Mouse (Mus musculus) regulatory T cell (primary cell): ENCODE results near the gene H3f3a.
"Not testable (repeated sequence)": the region's sequence is repeated elsewhere in the genome, so short reads cannot be mapped to it uniquely, and the experiment has no call there.

Experiments used
- in situ Hi-C: fragments of 300-600 bp; cut with MboI, MseI; formaldehyde crosslinking; loops from one replicate; pipeline ENCODE4 v1.15.1; 2025; ENCODE audit warnings: high pct_unique_total_duplicates

Gene H3f3a

GRCm38 (mm10) chr1:180813885-180814740 is at the start of gene H3f3a:
Gene H3f3a, minus strand, starts transcription at chr1:180813943.
- in situ Hi-C loops = no loop called here

- in situ Hi-C loops = no loop called here
Observed at GRCm38 (mm10) chr1:180860030-180860429, 46.3 kb upstream of the H3f3a start.

- in situ Hi-C loops = no loop called here
Observed at GRCm38 (mm10) chr1:180858763-180859162, 45.0 kb upstream of the H3f3a start.

GRCm38 (mm10) chr1:180850316-180851270 is 36.9 kb upstream of the H3f3a start, which contains the start of gene Sde2:
Gene Sde2, plus strand, starts transcription at chr1:180851127.
- in situ Hi-C loops = loop anchor here (5.0 kb wide), 1 partner anchor 33 kb away; no protein-coding TSS in a partner anchor

- in situ Hi-C loops = loop anchor here (5.0 kb wide), 2 partner anchors 32 to 78 kb away; no protein-coding TSS in a partner anchor
Observed at GRCm38 (mm10) chr1:180849701-180850301, 36.1 kb upstream of the H3f3a start.

- in situ Hi-C loops = loop anchor here (5.0 kb wide), 1 partner anchor 76 kb away; no protein-coding TSS in a partner anchor
Observed at GRCm38 (mm10) chr1:180848511-180849241, 34.9 kb upstream of the H3f3a start.

GRCm38 (mm10) chr1:180848114-180848510 is 34.4 kb upstream of the H3f3a start:
- in situ Hi-C loops = loop anchor here (5.0 kb wide), 1 partner anchor 76 kb away; no protein-coding TSS in a partner anchor

GRCm38 (mm10) chr1:180841561-180842300 is 28.0 kb upstream of the H3f3a start:
- in situ Hi-C loops = no loop called here

- in situ Hi-C loops = no loop called here
Observed at GRCm38 (mm10) chr1:180839201-180839910, 25.6 kb upstream of the H3f3a start.

GRCm38 (mm10) chr1:180838014-180838413 is 24.3 kb upstream of the H3f3a start:
- in situ Hi-C loops = no loop called here

GRCm38 (mm10) chr1:180837186-180837585 is 23.4 kb upstream of the H3f3a start:
- in situ Hi-C loops = no loop called here

GRCm38 (mm10) chr1:180836467-180836866 is 22.7 kb upstream of the H3f3a start:
- in situ Hi-C loops = not testable (repeated sequence)

- in situ Hi-C loops = no loop called here
Observed at GRCm38 (mm10) chr1:180835273-180836015, 21.7 kb upstream of the H3f3a start.

- in situ Hi-C loops = no loop called here
Observed at GRCm38 (mm10) chr1:180830588-180831346, 17.0 kb upstream of the H3f3a start.

- in situ Hi-C loops = no loop called here
Observed at GRCm38 (mm10) chr1:180830175-180830574, 16.4 kb upstream of the H3f3a start.

- in situ Hi-C loops = no loop called here
Observed at GRCm38 (mm10) chr1:180829775-180830174, 16.0 kb upstream of the H3f3a start.

GRCm38 (mm10) chr1:180826634-180827033 is 12.9 kb upstream of the H3f3a start:
- in situ Hi-C loops = no loop called here

GRCm38 (mm10) chr1:180824721-180825120 is 11.0 kb upstream of the H3f3a start:
- in situ Hi-C loops = no loop called here
